Mouse (Mus musculus) gastrocnemius, adult 8-10 months (tissue): ENCODE measurements around the gene Kcnip4. TPM values are rescaled to one million over a fixed set of nuclear protein-coding genes. Genes with fewer than 3 reads are reported as not detected.

Experiments used
- DNase-seq, 2 experiments: peaks; one replicate each; pipeline ENCODE4 v3.0.0; 2022; ENCODE audit warnings: low spot score in 2 of 2
- total RNA-seq, 4 experiments: library from RNA; stranded (reverse); gene quantifications; 2 replicates each; pipeline ENCODE4 v1.2.4; 2022

The Kcnip4 gene
- total RNA-seq, 4 experiments from 2014 or later, result 0.16 TPM; not detected in 3

- DNase-seq, result no peak
These were observed 268.7 kb downstream of the Kcnip4 start for GRCm38 (mm10) chr5:49255983-49256382.

- DNase-seq, result no peak
These were observed 277.6 kb downstream of the Kcnip4 start for GRCm38 (mm10) chr5:49247081-49247480.

- no peak for DNase-seq
These were observed 280.3 kb downstream of the Kcnip4 start for GRCm38 (mm10) chr5:49244414-49244813.

- DNase-seq, result no peak
These were observed 283.0 kb downstream of the Kcnip4 start for GRCm38 (mm10) chr5:49241708-49242107.

GRCm38 (mm10) chr5:49201164-49201756, 323.4 kb downstream of the Kcnip4 start:
- no peak for DNase-seq

- no peak for DNase-seq
These were observed 336.5 kb downstream of the Kcnip4 start for GRCm38 (mm10) chr5:49188236-49188635.

GRCm38 (mm10) chr5:49150116-49150811, 374.4 kb downstream of the Kcnip4 start:
- no peak for DNase-seq

- no peak for DNase-seq
These were observed 375.0 kb downstream of the Kcnip4 start for GRCm38 (mm10) chr5:49149684-49150083.

GRCm38 (mm10) chr5:49095432-49095831, 429.3 kb downstream of the Kcnip4 start:
- no peak for DNase-seq

- DNase-seq, result no peak
These were observed 429.8 kb downstream of the Kcnip4 start for GRCm38 (mm10) chr5:49094945-49095344.

- no peak for DNase-seq
These were observed 430.4 kb downstream of the Kcnip4 start for GRCm38 (mm10) chr5:49094306-49094705.

- peak; percentile 3 to 15 for DNase-seq
These were observed 434.5 kb downstream of the Kcnip4 start for GRCm38 (mm10) chr5:49090122-49090680.

- DNase-seq, result no peak
These were observed 459.1 kb downstream of the Kcnip4 start for GRCm38 (mm10) chr5:49065646-49066045.

- no peak for DNase-seq
These were observed 465.8 kb downstream of the Kcnip4 start for GRCm38 (mm10) chr5:49058926-49059325.

GRCm38 (mm10) chr5:49057636-49058340, 466.9 kb downstream of the Kcnip4 start:
- DNase-seq, result no peak

- DNase-seq, result no peak
These were observed 476.7 kb downstream of the Kcnip4 start for GRCm38 (mm10) chr5:49047960-49048359.

GRCm38 (mm10) chr5:49041259-49041845, 483.4 kb downstream of the Kcnip4 start:
- no peak for DNase-seq

GRCm38 (mm10) chr5:48997359-48997758, 527.3 kb downstream of the Kcnip4 start:
- no peak for DNase-seq

GRCm38 (mm10) chr5:48989145-48989659, 535.5 kb downstream of the Kcnip4 start:
- no peak for DNase-seq

- no peak for DNase-seq
These were observed 582.2 kb downstream of the Kcnip4 start for GRCm38 (mm10) chr5:48942378-48943088.

GRCm38 (mm10) chr5:48931881-48932280, 592.8 kb downstream of the Kcnip4 start:
- no peak for DNase-seq
